Mouse (Mus musculus) liver, embryonic 12.5 days (tissue): ENCODE results near the gene Tmem217. TPM values are rescaled to one million over a fixed set of nuclear protein-coding genes. Genes with fewer than 3 reads are reported as not detected.

Experiments used
- ATAC-seq: fragments of 200-750 bp; cut with Nextera tagmentation; 2 replicates; pipeline ENCODE4 v1.8.0; 2017; ENCODE audit warnings: moderate number of reproducible peaks, mild to moderate bottlenecking, moderate library complexity
- H3K27ac ChIP-seq: fragments of 300-500 bp; sonication (generic); 2 replicates; pipeline ENCODE4 v1.5.1; 2016; ENCODE audit warnings: mild to moderate bottlenecking
- H3K27me3 ChIP-seq: fragments of 300-500 bp; sonication (generic); replicated peaks from 2 replicates; pipeline ENCODE4 v1.6.1; 2016; ENCODE audit warnings: mild to moderate bottlenecking, moderate library complexity
- H3K36me3 ChIP-seq: fragments of 300-500 bp; sonication (generic); 2 replicates; pipeline ENCODE4 v1.6.1; 2016; ENCODE audit warnings: mild to moderate bottlenecking, moderate library complexity
- H3K4me1 ChIP-seq: fragments of 300-500 bp; sonication (generic); 2 replicates; pipeline ENCODE4 v1.6.1; 2016
- H3K4me2 ChIP-seq: fragments of 300-500 bp; sonication (generic); 2 replicates; pipeline ENCODE4 v1.6.1; 2016; ENCODE audit warnings: mild to moderate bottlenecking, moderate library complexity
- H3K4me3 ChIP-seq: fragments of 300-500 bp; sonication (generic); 2 replicates; pipeline ENCODE4 v1.5.1; 2016; ENCODE audit warnings: mild to moderate bottlenecking, moderate library complexity
- H3K9ac ChIP-seq: fragments of 300-500 bp; sonication (generic); 2 replicates; pipeline ENCODE4 v1.6.1; 2016; ENCODE audit warnings: mild to moderate bottlenecking, moderate library complexity
- H3K9me3 ChIP-seq: fragments of 300-500 bp; sonication (generic); replicated peaks from 2 replicates; pipeline ENCODE4 v1.6.1; 2016; ENCODE audit warnings: mild to moderate bottlenecking, moderate library complexity
- WGBS: fragments of 180-500 bp; shearing (Covaris S2); methylation state at CpG from one replicate; pipeline ENCODE4 v1.1.7; 2016; ENCODE audit not compliant: insufficient replicate concordance; 5-methylcytosine and 5-hydroxymethylcytosine counted together
- microRNA-seq: library from miRNA; unstranded; fragments of <30 nt; microRNA quantifications from one replicate; pipeline ENCODE4, GENCODE M21; 2017
- polyA plus RNA-seq: library from polyadenylated mRNA; unstranded; fragments of >200 nt; fragmentation: Nextera tagmentation; extraction: Ambion mirVana; gene quantifications from 2 replicates; pipeline ENCODE4 v1.2.1, GENCODE M21; 2016

Tmem217 gene
- polyA plus RNA-seq, 1 experiment from 2014 or later: 0.67 TPM

DNA sequence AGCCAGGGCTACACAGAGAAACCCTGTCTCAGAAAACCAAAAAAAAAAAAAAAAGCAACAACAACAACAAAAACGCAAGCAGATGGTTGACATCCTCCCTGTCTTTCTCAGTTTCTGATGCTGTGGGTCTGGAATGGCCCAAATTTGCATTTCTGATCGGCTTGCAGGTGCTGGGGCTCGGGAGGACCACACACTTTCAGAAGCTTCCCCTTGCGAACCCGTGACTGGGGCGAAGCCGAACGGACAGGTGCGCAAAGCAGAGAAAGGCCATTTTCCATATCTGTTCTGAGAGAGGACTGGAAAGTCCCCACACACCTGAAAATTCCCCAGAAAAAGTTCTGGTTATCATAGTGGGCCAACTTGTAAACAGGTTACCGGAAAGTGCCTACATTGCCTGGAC, 74.8 kb downstream of the Tmem217 start:
- 84% methylated on average over 10 of the region's 10 CpGs for WGBS
- Histone ChIP-seq H3K9ac (no peak overlapping the region), H3K4me2 (no peak overlapping the region), H3K27me3 (peaks cover 18% of the 10 kb centered on the region; the same call in 1 of the 2 replicates), H3K9me3 (peaks cover 3% of the 10 kb centered on the region; the same call in 1 of the 2 replicates), H3K27ac (no peak overlapping the region), H3K4me3 (no peak overlapping the region), H3K36me3 (no peaks in the 10 kb centered on the region), H3K4me1 (peaks cover 41% of the 10 kb centered on the region)
- no peak for ATAC-seq

DNA sequence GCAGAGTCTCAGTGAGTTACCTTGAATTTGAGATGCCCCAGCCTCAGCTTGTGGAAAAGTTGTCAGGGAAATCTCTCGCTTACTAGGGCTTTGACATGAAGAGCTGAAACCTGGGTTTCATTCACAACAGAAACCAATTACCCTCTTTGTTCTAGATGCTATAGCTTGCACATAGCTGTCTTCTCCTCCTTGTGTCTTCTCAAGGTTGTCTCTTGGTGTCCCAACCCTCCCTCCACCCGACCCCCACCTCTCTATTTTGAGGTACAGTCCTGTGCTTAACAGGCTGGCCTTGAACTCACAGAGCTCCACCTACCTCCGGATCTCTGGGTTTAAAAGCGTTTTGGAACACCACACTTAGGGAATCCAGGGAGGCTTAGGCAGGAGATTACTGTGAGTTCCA, 75.7 kb downstream of the Tmem217 start:
- Histone ChIP-seq H3K9ac (no peak overlapping the region), H3K4me2 (no peak overlapping the region), H3K9me3 (no peaks in the 10 kb centered on the region), H3K36me3 (no peaks in the 10 kb centered on the region), H3K27me3 (peaks cover 23% of the 10 kb centered on the region; the same call in 1 of the 2 replicates), H3K27ac (no peak overlapping the region), H3K4me3 (no peak overlapping the region), H3K4me1 (peaks cover 41% of the 10 kb centered on the region)
- ATAC-seq: no peak
- 58% methylated on average over 4 of the region's 4 CpGs for WGBS

Small RNA genes within 50 kb of the gene (microRNA-seq; reads per million reads assigned to microRNA genes)
- not detected for gene Mir7667

Other genes starting within 250 kb of the Tmem217 start
- gene Pi16, start 234.7 kb downstream of the Tmem217 start, polyA plus RNA-seq: 0.37 and 0.59 TPM in 2 replicates
- gene Mtch1, start 204.5 kb downstream of the Tmem217 start, polyA plus RNA-seq: 107 and 109 TPM in 2 replicates
- gene Fgd2, start 191.5 kb downstream of the Tmem217 start, polyA plus RNA-seq: 5.1 and 5.9 TPM in 2 replicates
- 112 and 114 TPM in 2 replicates for gene Pim1, start 61.6 kb downstream of the Tmem217 start, polyA plus RNA-seq
- not detected in 2 replicates for gene Gm17657, start 2.7 kb downstream of the Tmem217 start, polyA plus RNA-seq
- 7.4 and 7.9 TPM in 2 replicates for gene Tbc1d22b, start 2.6 kb downstream of the Tmem217 start, polyA plus RNA-seq
- 54.3 and 60.4 TPM in 2 replicates for gene Rnf8, start 62.4 kb upstream of the Tmem217 start, polyA plus RNA-seq
- gene Gm28043, start 62.5 kb upstream of the Tmem217 start, polyA plus RNA-seq: 1.6 and 1.7 TPM in 2 replicates
- gene Cmtr1, start 108.2 kb upstream of the Tmem217 start, polyA plus RNA-seq: 104 and 106 TPM in 2 replicates
- gene Ccdc167, start 164.7 kb upstream of the Tmem217 start, polyA plus RNA-seq: 9.8 and 10.8 TPM in 2 replicates